Mouse (Mus musculus) layer of hippocampus, adult 8-10 months (tissue): ENCODE measurements at regions not wholly inside any gene's neighbourhood (a gene's known extent, or its start where the extent isn't known, plus 50 kb on each side); places are given as distances from the start of the nearest gene placed in this dataset.

Experiments
- DNase-seq, 2 experiments: peaks; one replicate each; pipeline ENCODE4 v3.0.0; 2022; ENCODE audit warnings: low spot score in 2 of 2

- DNase-seq = no peak
Measured at GRCm38 (mm10) chr10:100882584-100882983, 292.3 kb downstream of the 1700017N19Rik start.

- no peak for DNase-seq
Measured at GRCm38 (mm10) chr10:100922976-100923375, 332.7 kb downstream of the 1700017N19Rik start.

DNA sequence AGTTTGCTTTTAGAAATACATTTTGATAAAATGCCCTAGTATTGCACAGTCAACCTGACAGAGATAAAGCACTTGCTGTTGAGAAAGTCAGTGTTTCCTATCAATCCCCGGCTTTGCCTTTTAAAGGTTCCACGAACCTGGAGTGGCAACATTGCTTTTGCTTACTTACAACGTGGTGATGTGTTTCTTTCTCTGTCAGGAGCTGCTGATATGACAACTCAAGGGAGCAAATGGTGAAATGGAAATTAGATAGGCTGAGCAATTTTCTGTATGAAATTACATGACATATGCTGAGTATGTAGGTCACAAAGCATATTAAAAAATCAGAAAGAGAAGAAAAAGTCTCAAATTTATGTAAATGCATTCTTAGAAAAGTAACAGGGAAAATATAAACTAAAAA is 336.8 kb downstream of the 1700017N19Rik start:
- DNase-seq = no peak

GRCm38 (mm10) chr10:100931739-100932138 is 341.5 kb downstream of the 1700017N19Rik start:
- no peak for DNase-seq

DNA sequence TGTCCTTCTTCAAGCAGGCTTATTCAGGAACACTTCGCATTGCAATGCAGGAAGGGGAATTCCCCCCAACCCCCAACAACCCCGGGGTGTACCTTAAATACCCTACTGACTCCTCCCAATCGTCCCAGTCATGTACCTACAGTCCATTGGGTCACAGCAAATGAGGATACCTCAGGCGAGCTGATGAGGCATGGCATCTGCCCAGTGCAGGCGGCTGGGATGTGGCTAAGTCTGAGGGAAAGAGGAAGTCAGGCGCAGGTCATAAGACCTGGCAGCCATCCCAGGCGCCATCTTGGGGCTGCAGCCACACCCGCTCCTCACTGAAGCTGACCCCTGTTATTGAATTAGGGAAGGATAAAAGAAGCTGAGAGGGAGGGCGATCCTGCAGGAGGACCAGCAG is 368.1 kb downstream of the 1700017N19Rik start:
- no peak for DNase-seq

GRCm38 (mm10) chr10:101003469-101003868 is 413.2 kb downstream of the 1700017N19Rik start:
- DNase-seq = no peak

- no peak for DNase-seq
Measured at GRCm38 (mm10) chr10:101004687-101005086, 414.4 kb downstream of the 1700017N19Rik start.

GRCm38 (mm10) chr10:101015416-101015815 is 425.1 kb downstream of the 1700017N19Rik start:
- peak in 1 of 2 experiments; percentile 8 for DNase-seq

- DNase-seq = no peak
Measured at GRCm38 (mm10) chr10:101038630-101039029, 448.3 kb downstream of the 1700017N19Rik start.

DNA sequence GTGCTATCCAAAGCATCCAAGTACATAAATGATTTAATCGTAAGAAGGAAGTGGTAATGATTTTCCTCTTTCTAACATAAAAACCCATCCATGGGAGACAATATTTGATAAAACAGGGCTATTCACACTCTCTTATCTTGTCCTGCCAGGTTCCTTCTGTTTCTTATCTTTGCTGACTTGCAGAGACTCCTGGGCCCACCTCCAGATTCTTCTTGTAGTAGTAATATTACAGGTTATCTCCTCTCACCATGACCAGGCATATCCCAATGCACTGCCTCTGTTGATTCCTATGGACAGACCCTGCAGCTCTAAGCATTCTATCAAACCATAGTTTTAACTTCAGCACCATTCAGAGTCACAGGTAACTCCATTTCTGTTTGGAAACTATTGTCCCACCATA is 448.8 kb downstream of the 1700017N19Rik start:
- DNase-seq = no peak
